Mouse (Mus musculus): ENCODE data around the gene Cdk10.
"Not testable (repeated sequence)": the region's sequence is repeated elsewhere in the genome, so short reads cannot be mapped to it uniquely, and the experiment has no call there.

The Cdk10 gene

DNA sequence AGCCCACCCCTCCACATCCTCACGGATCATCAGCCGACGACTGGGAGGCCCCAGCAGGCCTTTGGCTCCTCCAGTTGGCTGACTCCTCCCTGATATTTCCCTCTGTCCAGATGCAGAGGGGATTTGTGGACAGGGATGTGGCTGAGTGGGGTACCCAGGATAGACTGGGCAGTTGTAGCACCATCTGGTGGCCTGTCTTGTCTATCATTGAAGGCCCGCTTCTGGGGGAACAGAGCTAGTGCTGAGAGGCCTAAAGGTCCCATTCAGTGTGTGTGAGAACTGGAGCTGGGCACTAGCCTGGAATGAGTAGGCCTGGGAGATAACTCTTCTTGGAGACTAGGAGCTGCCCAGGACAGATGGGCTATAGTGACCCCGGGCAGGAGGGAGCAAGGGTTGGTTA, 7.1 kb downstream of the Cdk10 start:
- in situ Hi-C loops (cut with MboI, MseI), result loop anchor here in 1 of 2 experiments (5.0 kb wide), 1 partner anchor 86 kb away; the partner anchor contains the start of gene Fanca

DNA sequence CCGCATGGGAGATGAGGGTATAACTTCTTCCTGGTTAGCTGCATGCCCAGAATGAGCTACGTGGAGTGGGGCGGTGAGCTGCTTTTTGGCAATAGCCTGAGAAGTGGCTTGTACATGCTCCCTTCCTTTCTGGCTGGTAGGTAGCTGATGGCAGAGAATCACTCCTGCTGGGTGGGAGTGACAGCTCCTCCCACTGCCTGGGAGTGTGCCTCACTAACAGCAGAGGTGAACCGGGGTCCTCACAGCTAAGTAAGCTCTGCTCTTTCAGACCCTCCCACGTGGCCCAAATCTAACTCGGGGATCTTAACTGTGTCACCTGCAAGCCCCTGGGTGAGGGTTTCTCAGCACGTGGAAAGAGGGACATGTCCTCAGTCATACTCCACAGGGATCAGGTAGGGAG, 7.9 kb downstream of the Cdk10 start:
- in situ Hi-C loops (cut with MboI, MseI), result loop anchor here in 1 of 2 experiments (5.0 kb wide), 1 partner anchor 85 kb away; the partner anchor contains the start of gene Fanca

DNA sequence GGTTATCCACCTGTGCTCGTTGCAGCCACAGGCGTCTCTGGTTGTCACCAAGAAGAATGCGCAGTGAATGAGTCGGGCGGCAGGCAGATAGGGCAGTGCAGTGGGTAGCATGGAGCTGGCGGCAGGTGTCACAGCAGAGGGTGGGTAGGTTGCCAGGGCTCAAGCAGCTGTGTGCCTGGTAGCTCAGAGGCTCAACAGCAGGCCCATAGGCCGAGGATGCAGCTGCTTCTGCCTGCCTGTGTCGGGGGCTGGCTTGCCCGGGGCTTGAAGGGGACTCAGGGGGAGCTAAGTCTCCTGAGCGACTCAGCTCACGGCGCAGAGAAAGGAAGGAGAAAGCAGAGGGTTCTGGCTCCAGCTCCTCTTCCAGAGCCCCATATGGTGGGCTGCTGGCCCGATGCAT, 8.7 kb downstream of the Cdk10 start:
- in situ Hi-C loops (cut with MboI, MseI), result loop anchor here in 1 of 2 experiments (5.0 kb wide), 1 partner anchor 84 kb away; the partner anchor contains the start of gene Fanca

DNA sequence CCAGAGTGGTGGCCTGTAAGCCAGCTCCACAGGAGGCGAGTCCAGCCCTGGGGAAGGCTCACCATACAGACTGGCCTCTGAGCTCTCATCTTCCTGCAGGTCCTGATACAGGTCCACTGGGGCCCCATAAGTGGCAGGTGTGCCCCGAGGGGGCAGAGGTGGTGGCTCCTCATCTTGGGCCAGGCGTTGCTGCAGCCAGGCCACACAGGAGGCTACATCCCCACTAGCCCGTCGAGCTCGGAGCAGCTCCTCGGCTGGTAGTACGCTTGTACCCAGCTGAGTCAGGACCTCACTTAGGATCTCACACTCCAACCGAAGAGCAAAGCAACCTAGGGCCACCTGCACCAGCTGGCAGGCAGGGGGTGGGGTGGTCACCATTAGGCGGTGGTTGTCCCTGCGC, 9.1 kb downstream of the Cdk10 start:
- in situ Hi-C loops (cut with MboI, MseI), result loop anchor here in 1 of 2 experiments (5.0 kb wide), 1 partner anchor 84 kb away; the partner anchor contains the start of gene Fanca

DNA sequence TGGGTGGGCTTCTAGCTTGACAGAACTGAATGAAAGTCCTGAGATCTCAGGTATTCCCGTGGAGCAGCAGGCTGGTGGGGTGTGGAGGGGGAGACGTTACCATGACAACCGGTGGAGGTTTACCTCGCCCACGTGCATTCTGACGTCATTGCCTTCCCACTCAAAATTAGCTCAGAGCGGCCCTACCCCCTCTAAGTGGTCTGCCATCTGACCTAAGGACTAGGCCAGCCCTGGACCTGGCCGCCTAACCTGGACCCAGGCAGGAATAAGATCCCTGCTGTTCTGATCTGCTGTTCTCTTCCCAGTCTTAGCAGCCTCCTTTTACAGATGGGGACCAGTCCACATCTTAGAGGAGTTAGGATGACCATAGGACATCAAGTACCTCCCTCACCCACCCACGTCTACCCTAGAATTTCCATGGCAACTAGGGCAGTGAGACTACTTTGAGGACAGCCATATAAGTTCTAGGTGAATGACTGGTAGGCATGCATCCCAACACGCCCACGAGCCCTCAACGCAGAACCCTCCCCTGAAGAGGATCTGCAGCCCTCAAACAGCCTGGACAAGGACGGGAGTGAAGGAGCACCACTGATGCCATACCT, 10.4 kb downstream of the Cdk10 start:
- in situ Hi-C loops (cut with MboI, MseI), result loop anchor here in 1 of 2 experiments (5.0 kb wide), 1 partner anchor 82 kb away; the partner anchor contains the start of gene Fanca

DNA sequence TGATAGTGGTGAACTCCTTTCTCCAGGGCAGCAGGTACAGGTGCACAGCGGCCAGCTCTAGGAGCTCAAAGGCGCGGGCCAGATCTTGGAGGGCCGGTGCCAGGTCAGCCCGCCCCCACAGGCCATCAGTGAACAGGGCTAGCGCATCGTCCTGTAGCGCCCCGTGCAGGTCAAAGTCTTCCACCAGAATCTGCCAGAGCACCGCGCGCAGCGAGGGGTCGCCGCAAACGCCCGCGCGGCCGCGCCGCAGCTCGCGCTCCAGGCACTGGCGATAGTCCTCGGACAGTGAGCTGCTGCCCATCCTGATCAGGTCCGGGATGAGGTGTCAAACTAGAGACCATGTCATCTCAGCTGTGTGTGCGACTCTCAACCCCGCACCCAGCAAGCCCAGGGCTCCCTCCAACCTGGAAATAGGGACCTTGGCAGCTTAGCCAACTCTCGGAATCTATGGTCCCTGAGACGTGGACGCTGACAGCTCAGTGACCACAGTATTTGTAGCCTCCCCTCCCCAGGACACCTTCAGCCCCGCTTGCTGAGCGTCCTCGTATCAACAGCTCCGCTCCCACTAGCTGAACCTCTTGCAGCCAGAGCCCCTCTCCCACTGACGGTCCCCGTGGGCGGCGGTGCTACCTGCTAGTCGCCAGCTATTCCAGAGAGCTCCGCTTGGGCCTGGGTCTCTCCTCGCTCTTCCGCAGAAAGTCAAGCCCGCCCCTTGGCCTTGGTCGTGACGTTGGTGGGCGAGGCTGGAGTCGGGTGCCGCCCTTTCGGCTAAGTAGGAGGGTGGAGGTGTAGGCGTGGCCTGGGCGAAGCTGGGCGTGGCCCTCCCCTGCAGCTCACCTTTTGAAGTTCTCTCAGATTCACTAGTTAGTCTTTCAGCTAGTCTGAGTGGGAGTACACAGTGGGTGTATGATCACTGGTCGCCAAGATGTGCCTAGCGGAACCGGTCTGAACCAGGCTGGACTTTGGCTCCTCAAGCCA, 11.2 kb downstream of the Cdk10 start, which contains the start of gene Spata2l:
TSS of gene Spata2l (minus strand) at position 714 of the 978 bp plus-strand sequence.
- in situ Hi-C loops (cut with MboI, MseI), result no loop called here

DNA sequence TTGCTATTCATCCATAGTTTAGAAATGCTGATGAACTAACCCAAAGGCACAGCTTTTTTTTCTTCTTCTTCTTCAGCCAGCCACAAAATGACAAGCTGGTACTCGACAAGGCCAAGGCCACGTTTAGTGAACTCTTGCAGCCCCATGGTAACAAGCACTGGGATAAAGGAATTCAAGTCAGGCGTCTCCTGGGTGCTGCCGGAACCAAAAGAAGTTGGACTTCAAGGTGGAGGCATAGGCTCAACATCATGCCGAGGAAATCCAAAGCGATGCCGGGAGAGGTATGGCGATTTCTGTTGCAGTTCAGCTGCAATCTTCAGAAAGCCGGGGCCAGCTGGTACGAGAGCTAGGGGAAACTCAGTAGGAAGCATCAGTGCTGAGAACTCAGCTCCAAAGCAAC, 14.8 kb downstream of the Cdk10 start:
- in situ Hi-C loops (cut with MboI, MseI), result no loop called here

DNA sequence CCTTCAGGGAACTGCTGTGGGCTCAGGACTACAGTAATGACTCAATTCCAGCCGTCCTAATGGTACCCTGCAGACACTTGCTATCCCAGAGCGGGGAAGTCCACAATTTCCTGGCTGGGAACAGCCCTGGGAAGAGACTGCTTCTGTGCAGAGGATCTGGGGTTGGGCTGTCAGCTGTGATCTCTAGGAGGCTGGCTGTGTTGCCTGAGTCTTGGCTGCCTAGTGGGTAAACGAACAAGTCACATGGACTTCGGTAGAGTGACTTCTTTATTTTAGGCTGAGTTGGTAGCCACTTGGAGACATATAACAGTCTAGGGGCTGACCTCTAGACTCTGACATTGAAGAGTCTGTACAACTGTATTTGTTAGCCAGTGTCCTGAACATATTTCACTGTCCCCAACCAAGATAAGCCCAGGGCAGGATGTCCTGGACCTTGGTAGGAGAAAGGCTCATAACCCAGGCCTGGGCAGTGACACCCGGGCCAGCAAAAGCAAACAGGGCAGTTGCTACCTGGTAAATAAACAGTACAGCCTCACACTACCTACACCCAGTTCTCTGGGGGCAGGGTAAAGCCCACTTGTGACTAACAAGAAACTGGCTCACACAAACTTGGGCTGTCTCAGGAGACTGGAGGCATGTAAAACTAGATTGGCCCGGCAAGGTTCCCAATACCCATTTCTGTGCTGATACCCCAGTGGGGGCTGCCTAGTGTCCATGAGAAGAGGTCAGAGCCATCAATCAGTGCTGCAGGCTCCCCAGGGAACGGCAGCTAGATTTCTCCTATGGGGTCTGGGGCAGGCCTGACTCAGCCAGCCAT, 17.7 kb downstream of the Cdk10 start:
- in situ Hi-C loops (cut with MboI, MseI), result no loop called here

DNA sequence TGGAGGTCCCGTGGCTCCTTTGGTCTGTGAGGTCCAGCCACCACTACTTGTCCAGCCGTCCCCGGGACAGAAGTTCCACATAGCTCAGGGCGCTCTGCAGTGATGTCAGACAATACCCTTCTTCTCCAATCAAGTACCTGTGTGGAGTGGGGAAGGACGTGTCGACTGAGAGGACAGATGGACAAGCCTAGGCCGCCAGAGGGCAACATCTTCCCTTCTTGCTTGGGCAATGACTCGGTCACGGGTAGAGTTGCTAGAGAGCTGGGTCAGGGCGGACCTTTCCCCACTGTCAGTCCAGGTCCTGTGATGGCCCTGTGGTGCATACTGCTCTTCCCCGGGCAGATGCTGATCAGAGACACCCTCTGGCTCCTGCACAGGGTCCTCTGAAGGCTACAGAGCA, 18.4 kb downstream of the Cdk10 start:
- in situ Hi-C loops (cut with MboI, MseI), result no loop called here

DNA sequence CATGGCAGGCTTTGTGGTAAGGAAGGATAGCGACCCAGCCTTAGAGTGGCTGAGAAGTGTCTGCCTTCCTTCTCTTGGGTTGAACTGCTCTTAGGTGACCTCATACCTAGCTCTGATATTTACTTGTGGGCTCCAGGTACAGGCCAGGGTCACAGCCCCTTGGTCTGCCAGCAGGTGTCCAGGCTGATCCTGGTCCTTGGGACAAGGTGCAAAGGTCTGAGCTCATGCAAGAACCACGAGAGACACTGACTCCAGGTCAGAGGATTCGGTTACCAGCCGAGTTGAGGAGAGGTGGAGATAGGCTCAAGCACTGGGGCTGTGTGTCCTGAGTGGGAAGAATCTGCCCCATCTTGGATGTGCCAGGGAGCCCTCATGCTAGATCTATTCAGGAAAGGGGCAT, 19.7 kb downstream of the Cdk10 start:
- in situ Hi-C loops (cut with MboI, MseI), result no loop called here

DNA sequence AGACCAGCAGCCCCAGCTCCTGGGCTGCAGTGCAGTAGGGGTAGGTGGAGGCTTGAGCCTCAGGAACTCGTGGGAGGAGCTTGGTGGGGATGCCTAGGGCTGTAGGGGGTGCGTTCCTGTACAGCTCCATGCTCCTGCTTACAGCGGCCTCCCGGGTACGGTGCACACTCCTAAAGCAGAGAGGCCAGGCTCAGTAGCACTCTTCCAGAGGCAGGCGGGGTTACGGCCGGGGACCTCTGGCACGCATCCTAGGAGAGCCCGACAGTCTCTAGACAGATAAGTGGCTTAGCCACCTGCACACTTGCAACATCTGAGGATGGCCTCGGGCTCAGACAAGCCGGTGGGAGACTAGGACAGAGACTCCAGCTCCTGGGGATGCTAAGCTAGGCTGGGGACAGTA, 20.9 kb downstream of the Cdk10 start:
- in situ Hi-C loops (cut with MboI, MseI), result no loop called here

DNA sequence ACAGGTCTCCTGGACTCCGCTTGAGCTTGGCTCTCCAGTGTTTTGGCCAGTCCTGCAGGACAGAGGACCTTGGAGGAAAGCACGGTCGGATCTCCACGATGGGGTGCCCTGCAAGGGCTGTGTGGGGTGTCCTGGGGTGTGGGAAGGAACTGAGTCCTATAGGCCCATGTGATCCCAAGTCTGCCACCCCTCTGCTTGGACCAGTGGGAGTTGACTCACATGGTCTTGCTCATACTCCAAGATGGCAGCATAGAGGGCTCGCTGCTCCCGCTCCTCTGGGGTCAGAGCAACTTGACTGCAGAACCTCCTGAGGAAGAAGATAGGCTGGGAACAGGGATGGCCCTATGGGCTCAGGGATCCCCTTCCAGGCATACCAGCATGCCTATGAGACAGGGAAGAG, 23.1 kb downstream of the Cdk10 start:
- in situ Hi-C loops (cut with MboI, MseI), result no loop called here

DNA sequence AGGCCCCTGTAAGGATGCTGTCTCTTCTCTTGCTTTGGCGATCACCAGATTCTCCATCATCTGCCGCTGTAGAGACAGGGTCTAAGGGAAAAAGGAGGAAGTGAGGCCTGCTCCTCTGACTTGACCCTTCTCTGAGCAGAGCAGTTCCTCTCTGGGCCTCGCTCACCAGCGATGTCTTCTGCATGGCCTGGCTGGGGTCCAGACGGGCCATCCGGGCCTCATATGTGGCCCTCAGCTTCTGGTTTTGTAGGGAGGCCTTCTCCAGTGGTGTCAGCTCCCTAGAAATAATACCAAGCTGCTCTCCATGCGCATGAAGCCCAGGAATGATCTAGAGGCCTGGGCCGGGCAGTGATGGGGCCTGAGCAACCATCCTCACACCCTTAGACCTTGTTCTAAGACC, 24.0 kb downstream of the Cdk10 start:
- in situ Hi-C loops (cut with MboI, MseI), result no loop called here

DNA sequence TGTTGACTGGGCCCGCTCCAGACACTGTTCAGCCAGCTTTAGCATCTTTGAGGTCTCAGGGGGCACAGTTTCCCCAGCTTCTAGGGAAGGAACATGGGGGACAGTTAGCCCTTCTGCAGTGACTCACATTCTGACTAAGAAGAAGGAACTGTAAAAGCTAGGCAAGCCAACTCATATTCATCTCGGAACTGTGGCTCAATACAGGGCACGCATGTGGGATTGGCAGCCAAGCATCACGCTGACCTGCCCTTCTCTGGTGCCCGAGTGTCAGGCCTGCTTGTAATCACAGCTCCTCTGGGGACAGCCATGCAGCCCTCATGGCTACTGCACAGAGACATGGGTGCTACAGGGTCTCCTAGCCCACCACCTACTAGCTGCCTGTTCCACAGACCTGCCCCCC, 26.3 kb downstream of the Cdk10 start:
- in situ Hi-C loops (cut with MboI, MseI), result no loop called here

DNA sequence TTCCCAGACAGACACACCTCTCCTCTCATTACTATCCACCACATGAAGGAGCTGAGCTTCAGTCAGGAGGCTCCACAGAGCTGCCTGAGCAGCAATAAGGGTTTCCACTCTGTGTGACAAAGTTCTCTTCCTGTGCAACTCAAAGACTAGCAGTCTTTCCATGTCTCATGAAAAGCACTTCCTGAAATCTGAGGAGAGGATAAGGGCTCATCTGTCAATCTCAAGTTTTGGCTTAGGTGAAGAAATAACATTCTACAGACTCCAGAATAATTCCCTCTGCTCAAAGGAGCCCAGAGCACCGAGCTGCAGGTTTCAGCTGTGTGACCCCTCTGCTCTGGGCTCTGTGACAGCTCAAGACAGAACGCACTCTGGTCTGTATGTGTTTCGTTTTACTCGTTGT, 28.3 kb downstream of the Cdk10 start:
- in situ Hi-C loops (cut with MboI, MseI), result no loop called here

DNA sequence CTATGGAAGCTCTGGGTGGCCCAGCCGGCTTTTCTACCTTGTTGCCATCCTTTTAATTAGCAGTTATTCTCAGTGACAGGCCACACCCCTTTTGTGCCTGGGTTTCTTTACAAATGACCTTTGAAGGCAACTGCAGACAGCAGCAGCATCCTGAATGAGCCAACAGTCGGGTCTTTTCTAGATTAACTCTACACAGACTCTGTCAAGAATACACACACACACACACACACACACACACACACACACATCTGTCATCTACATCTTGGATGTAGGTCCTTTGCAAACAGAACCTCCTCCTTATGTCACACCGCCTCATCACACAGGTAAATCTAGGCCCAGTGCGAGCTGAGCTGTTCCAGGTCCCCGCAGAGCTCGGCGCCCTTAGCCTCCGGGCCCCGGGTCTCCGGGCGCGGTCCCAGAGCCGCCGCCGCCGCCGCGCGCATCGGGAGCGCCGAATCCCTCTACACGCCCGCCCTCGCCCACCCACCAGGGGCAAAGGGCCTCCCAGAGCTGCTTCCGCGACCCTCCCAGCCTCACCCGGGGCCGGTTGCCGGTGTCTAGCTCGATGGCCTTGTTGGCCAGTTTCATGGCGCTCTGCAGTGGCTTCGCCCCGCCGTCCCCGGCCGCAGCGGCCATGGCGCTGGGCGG, 28.9 kb downstream of the Cdk10 start:
- in situ Hi-C loops (cut with MboI, MseI), result no loop called here

DNA sequence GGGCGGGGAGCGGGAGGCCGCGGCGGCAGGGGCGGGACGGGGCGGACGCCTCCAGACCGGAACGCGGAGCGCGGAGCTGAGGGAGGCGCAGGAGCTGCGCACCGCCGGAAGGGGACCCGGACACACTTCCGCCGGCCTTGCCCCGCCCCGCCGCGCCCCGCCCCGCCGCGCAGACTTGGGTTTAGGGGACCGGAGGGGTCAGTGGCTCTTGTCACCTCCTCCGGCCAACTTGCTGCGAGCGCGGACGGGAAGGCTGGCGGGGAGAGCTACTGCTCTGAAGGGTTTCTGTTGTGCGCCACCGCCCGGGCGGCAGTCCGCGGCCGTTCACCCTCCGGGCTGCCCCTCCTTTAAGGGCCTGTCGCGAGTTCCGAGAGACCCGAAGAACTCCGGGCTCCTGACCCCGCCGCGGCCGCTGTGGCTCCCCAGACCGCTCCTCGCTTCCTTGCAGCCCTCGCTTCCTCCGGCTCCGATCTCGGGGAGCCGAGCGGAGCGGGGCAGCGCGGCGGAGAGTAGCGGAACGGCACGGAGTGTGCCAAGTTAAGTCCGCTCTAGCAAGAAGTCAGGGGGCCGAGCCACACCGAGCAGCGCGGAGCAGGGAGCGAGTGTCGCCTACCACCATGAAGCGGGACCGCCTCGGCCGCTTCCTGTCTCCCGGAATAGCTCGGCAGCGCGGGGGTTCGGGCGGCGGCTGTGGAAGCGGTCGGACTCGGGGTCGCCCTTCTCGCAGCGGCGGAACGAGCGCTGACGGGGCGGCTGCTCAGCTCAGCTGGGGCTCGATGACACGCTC, 29.6 kb downstream of the Cdk10 start, which contains the start of the genes Zfp276 and Vps9d1:
TSS of gene Zfp276 (plus strand) at position 97 of the 787 bp plus-strand sequence.
TSS of gene Vps9d1 (minus strand) at position 250 of the 787 bp plus-strand sequence.
- in situ Hi-C loops (cut with MboI, MseI), result no loop called here

DNA sequence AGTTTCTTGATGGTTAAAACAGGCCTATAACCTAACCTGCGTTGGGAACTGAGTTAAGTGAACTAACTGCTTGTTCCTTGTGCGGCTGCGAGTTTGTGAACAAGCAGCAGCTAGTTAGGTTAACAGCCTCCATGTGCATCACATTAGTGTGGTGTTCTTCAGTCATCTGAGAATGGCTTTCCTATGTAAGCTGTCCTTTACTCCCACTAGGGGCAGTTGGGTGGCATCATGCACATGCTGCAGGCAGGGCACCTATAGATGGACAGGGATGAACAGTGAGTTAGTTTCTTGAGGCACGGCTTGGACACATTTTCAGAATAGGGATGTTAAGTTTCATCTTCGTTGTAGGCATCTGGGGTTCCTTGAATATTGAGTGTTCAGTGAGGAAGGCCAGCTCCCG, 30.5 kb downstream of the Cdk10 start:
- in situ Hi-C loops (cut with MboI, MseI), result no loop called here

DNA sequence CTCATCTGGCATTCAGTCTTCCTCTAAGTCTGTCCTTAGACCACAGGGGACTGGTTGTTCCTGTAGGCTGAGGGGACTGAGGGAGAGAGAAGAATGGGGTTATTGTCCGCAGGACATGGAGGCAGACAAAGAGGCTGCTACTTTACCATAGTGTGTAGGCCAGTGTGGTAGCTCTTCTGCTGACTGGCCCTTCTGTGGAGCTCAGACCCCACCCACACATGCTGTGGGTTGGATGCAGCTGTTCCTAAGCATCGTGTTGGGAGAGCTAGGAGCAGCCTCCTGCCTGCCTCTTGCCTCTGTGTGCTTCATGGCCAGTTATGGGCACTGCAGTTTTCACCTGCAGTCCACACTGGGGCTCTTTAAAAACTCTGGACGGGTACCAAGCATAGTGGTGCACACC, 32.5 kb downstream of the Cdk10 start:
- in situ Hi-C loops (cut with MboI, MseI), result no loop called here

DNA sequence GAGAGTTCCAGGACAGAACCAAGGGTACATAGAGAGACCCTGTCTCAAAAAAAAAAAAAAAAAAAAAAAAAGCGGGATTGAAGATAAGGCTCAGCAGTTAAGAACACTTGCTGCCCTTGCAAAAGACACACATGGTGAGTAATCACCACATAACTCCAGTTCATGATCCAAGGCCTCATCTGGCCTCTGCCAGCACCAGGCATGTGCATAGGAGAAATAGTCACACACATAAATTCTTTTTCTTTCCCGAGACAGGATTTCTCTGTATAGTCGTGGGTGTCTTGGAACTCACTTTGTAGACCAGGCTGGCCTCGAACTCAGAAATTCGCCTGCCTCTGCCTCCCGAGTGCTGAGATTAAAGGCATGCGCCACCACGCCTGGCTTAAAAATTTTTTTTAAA, 33.0 kb downstream of the Cdk10 start:
- in situ Hi-C loops (cut with MboI, MseI), result not testable (repeated sequence)

Data from T-helper 17 cell (primary cell).